Mouse (Mus musculus) CD8-positive naive resting alpha-beta T cell, adult 2 months (primary cell): ENCODE results near the gene Axin1.
"Not testable (repeated sequence)": the region's sequence is repeated elsewhere in the genome, so short reads cannot be mapped to it uniquely, and the experiment has no call there.

Experiments used
- DNase-seq, 2 experiments: peaks; one replicate each; pipeline ENCODE4 v3.0.0; 2022; ENCODE audit warnings: low read depth in 2 of 2, low spot score in 2 of 2

Axin1 gene

DNA sequence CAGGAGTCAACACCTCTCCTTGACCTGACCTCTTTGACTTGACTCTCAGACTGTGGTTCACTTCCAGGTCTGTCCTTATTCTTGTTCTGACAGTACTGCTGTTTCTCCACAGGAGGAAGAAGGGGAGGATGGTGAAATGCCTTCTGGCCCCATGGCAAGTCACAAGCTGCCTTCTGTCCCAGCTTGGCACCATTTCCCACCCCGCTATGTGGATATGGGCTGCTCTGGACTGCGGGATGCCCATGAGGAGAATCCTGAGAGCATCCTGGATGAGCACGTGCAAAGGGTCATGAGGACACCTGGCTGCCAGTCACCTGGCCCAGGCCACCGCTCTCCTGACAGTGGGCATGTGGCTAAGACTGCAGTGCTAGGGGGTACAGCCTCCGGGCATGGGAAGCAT, 49.1 kb downstream of the Axin1 start:
- DNase-seq = no peak

GRCm38 (mm10) chr17:26188091-26188805, 49.8 kb downstream of the Axin1 start:
- DNase-seq = no peak

- DNase-seq = not testable (repeated sequence)
Measured at GRCm38 (mm10) chr17:26191486-26191885, 53.0 kb downstream of the Axin1 start.

GRCm38 (mm10) chr17:26192481-26193190, 54.1 kb downstream of the Axin1 start:
- no peak for DNase-seq

GRCm38 (mm10) chr17:26198892-26199291, 60.4 kb downstream of the Axin1 start, which contains the start of gene Pdia2:
Gene Pdia2, minus strand, starts transcription at chr17:26199087.
- DNase-seq = no peak

DNA sequence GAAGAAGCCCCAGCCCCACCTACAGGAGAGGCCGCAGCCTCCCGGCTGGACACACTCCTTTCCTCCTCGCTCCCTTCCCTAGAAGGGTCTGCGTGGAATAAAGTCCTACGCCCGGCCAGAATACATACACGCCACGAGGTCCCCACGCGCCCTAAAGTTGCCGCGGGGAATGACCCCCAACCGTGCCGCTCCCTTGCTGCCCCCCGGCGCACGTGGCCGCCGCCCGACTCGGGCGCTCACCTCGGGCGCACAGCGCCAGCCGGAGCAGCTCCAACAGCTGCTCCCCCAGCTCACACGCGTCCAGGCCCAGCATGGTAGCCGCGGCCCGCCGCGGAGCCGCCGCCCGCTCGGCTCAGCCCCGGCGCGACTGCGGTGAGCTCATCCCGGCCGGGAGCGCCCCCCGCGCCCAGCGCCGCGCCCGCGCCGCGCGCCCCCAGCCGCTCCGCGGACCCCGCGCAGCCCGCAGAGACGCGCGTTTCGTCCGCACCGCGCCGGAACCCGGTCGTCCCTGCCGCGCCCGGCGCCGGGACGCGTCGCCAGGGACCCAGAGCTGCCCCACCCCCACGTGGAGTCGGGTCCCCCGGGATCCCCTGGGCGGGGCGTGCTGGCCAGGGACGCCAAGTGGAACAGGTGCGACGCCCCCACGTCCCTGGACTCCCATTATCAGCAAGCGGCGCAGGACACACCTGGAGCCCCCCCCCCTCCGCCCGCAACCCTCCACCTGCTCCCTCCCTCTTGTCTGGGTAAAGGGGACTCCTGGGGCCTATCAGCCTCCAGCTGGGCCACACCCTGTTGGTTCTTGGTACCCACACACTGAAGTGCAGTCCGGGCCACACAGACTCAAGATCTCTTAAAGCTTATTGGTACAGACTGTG, 62.6 kb downstream of the Axin1 start:
- no peak for DNase-seq

- DNase-seq = no peak
Measured at GRCm38 (mm10) chr17:26201998-26202397, 63.5 kb downstream of the Axin1 start.

DNA sequence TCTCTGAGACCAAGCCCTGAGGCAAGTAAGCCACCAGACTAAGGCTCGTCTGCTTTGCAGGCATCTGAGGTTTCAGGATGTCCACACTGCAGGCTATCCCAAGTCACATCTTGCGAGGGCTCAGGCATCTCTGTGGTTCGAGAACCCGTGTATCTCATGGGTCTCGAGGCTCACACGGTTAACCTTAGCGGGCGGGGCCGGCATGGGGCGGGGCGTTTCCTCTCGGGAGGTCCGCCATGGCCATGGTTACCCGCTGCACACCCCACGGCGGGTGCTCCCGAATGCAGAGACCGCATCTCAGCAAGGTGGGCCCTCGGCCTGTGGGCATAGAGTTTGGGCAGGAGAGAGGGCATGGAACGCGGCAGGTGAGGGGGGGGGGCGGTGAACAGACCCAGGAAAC, 64.2 kb downstream of the Axin1 start, which contains the start of gene Rgs11:
Rgs11 (plus strand) TSS at position 215 of the 400 bp plus-strand sequence.
- peak; percentile 39 to 53 for DNase-seq

DNA sequence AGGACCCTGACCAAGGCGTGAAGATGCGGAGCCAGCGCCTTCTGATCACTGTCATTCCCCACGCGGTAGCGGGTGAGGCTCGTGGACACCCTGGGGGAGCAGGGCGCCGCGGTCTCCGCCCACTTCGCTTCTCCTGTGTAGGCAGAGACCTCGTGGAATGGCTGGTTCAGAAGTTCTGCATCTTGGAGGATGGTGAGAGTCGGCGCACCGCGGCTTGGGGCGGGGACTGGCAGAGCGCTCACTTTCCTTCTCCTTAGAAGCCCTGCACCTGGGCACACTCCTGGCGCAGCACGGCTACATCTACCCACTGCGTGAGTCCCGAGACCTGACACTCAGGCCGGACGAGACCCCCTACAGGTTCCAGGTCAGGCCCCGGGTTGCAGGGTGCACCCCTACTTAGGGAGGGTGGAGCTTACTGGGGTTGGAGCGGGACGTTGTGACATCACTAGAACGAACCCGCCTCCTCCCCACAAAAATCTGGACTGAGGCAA, 64.9 kb downstream of the Axin1 start:
- DNase-seq = peak in 1 of 2 experiments; percentile 20

DNA sequence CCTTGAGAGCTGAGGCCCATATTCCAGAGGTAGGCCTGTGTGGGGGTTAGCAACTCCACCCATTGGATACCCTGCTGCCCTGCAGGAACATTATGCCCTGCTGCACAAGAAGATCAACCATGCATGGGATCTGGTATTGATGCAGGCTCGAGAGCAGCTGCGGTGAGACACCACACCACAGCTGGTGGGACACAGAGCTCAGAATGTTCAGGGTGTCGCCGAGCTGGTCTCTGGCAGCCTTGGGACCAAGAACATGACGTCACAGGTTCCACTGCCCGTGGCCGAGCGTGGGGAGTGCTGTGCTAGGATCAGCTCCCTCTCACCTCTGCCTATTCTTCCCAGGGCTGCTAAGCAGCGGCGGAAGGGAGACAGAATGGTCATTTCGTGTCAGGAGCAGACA, 66.3 kb downstream of the Axin1 start:
- DNase-seq = no peak

- DNase-seq = no peak
Measured at GRCm38 (mm10) chr17:26206392-26206791, 67.9 kb downstream of the Axin1 start.

DNA sequence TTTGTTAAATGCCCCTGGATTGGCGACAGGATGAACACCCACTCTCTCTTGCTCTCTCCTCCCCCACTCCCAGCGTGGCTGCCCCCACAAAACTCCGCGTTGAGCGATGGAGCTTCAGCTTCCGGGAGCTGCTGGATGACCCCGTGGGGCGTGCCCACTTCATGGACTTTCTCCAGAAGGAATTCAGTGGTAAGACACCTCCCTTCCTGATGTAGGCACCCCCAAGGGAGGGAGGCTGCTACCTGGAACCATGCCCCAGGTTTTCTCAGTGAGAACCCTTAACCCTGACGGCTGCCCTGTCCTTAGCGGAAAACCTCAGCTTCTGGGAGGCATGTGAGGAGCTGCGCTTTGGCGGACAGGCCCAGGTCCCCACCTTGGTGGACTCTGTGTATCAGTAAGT, 69.2 kb downstream of the Axin1 start, which contains the start of gene Arhgdig:
Arhgdig (minus strand) TSS at position 101 of the 400 bp plus-strand sequence.
- no peak for DNase-seq

DNA sequence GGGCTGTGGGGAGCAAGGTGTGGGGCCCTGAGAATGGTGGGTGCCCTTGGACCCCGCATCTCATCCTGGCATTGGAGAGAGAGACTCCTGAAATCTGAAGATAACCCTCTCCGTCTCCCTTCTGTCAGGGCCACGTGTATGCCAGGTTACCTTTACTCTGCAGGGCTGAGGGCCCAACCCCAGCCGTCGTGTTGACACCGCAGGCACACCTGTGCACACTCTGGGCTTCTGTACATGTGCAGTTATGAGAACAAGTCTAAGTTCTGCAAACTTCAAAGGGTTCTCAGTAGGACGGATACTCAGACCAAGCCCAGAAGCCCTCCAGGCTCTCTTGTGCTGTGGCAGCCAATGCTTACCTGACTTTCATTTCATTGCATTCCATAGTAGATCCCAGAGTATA, 73.8 kb downstream of the Axin1 start:
- no peak for DNase-seq

DNA sequence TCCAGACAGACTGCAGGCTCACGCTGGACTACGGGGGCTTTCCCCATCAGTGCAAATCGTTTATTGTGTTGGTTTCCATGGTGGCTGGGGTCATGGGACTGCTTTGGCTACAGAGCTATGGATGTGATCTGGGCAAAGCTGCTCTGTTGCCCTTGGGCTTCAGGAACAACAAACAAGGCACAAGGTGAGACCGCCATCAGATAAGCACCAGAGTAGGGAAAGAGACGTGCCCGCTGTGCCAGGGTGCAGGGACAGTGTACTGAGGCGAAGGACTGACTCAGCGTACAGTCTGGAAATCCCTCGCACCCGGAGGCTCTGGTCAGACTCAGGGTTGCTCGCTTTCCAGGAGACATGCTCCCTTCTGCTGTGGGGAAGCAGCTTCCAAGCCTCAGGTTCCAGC, 74.2 kb downstream of the Axin1 start:
- no peak for DNase-seq

DNA sequence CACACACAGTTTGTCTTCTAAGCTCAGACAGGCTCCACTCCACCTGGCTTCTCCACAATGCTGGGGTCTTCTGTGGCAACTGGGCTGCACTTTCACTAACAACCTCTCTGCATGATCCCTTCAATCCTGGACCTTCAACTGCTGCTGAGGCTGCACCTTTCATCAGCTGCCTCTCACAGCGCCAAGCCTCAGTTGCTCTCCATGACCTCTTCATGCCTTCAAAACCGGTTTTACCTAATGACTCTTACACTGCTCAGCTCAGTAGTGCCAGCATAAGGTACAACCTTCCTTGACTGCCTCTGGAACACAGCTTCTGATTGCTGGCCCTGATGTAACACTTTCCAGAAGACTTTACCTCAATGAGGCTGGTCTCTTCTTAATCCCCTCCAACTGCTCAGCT, 83.0 kb downstream of the Axin1 start:
- no peak for DNase-seq

DNA sequence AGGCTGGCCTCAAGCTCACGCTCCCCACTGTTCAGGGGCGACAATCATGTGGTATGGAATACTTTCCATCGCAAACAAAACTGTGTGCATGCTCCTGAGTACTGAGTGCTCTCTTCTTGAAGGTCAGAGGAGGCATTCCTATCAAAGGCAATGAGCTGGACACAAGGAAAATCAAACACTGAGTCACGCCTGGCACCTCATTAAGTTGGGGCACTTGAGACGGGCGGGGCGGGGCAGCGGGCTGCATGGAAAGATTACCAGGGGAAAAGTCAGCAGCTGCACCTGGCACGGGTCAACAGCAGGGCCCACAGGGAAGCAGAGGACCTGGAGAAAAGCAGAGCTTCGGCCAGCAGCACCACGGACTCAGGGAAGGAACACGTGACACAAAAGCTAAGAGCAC, 86.7 kb downstream of the Axin1 start:
- no peak for DNase-seq

GRCm38 (mm10) chr17:26229776-26230175, 91.3 kb downstream of the Axin1 start:
- no peak for DNase-seq

GRCm38 (mm10) chr17:26231156-26231555, 92.7 kb downstream of the Axin1 start:
- DNase-seq = no peak

GRCm38 (mm10) chr17:26232863-26233262, 94.4 kb downstream of the Axin1 start:
- peak in 1 of 2 experiments; percentile 29 for DNase-seq

DNA sequence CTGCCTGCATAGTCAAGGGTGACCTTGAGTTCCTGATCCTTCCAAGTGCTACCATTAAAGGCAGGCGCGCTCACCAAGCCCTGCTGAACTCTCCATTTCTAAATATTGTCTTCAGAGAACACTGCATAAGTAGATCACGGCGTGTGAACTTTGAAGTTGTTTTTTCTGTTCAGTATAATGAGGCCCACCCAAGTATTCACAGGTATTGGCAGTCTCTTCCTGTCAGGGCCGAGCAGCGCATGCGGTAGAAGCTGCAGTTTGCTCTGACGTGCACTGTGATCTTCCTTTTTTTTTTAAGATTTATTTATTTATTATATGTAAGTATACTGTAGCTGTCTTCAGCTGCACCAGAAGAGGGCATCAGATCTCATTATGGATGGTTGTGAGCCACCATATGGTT, 95.9 kb downstream of the Axin1 start:
- peak; percentile 33 to 53 for DNase-seq

GRCm38 (mm10) chr17:26235077-26235815, 96.8 kb downstream of the Axin1 start:
- DNase-seq = no peak
